Mouse (Mus musculus): ENCODE results near the gene Fars2. TPM values are rescaled to one million over a fixed set of nuclear protein-coding genes. Genes with fewer than 3 reads are reported as not detected.
"Not testable (repeated sequence)": the region's sequence is repeated elsewhere in the genome, so short reads cannot be mapped to it uniquely, and the experiment has no call there.

Fars2 gene
- polyA plus RNA-seq, 1 experiment from 2014 or later, result 30.6 TPM

DNA sequence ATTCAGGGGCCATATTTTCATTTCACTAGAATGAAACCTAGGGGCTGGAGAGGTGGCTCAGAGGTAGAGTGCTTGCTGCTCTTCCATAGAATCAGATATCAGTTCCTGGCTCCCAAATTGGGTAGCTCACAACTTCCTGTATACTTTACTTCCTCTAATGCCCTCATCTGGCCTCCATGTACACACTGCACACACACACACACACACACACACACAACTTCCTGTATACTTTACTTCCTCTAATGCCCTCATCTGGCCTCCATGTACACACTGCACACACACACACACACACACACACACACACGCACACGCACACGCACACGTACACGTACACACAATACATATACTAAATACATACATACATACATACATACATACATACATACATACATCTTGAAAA, 248.5 kb downstream of the Fars2 start:
- H3K36me3 ChIP-seq; H3K4me2 ChIP-seq (replicated peaks); H3K9me3 ChIP-seq; H3K27ac ChIP-seq; H3K27me3 ChIP-seq (replicated peaks); H3K9ac ChIP-seq; ATAC-seq (ENCODE audit: low FRiP score, low read depth); H3K4me1 ChIP-seq; H3K4me3 ChIP-seq: not testable (repeated sequence)
- 96% methylated on average over 5 of the region's 5 CpGs for WGBS

DNA sequence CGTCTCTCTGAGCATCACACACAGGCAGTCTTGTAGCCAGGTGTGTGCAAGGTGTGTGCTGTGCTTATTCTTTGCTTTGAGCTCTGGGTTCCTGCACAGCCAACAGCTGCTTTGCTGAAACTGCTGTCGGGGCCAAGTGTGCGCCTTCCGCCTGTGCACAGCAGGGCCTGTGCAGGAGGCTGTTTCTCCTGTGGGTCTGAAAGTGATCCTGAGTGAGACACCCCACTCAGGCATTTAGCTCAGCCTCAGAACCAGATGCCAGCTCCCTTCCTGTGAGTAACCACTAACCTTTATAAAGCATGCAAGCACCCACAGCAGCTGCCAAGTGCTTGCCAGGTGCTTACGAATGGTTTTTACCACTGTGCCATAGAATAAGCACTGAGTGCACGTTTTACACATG, 249.1 kb downstream of the Fars2 start:
- no peaks in the 10 kb centered on the region for H3K36me3 ChIP-seq
- no peak overlapping the region for H3K27ac ChIP-seq
- no peak overlapping the region for H3K4me2 ChIP-seq (replicated peaks)
- no peaks in the 10 kb centered on the region for H3K9me3 ChIP-seq
- no peaks in the 10 kb centered on the region for H3K4me1 ChIP-seq
- WGBS, result 90% methylated on average over 6 of the region's 6 CpGs
- no peak overlapping the region for H3K9ac ChIP-seq
- H3K27me3 ChIP-seq (replicated peaks), result no peaks in the 10 kb centered on the region
- no peak overlapping the region for H3K4me3 ChIP-seq
- no peak for ATAC-seq (ENCODE audit: low FRiP score, low read depth)

DNA sequence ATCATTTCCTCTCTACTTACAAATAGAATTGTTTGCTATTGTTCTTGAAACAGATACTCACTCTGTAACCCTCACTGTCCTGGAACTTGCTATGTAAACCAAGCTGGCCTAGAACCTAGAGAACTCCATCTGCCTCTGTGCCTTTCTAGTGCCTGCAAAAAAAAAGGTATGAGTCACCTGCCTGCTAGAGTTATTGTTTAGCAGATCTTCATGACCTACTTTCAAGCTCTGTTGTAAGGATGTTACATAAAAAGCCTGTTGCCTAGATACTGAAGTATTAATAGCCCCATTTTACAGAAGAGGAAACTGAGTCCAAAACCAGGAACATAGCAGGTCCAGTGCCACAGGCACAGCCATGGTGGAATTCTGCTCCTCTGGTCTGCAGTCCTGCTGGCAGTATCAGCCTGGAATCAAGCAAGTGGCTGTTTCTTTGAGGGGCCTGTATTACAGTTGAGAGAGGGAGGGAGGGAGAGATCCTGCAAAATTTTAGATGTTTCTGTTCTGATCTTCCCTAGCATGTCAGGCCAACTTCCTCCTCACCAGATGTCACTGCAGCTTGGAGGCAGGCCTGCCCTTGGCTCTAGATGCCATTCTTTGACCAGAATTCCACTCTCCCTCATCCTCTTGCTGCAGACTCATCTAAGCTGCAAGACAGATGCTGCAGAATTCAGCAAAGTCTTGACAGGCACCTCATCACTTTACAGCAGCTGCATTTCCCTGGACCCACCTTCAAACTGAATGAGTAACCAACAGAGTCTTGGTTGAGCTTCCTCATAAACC, 250.7 kb downstream of the Fars2 start:
- H3K36me3 ChIP-seq, result no peaks in the 10 kb centered on the region

DNA sequence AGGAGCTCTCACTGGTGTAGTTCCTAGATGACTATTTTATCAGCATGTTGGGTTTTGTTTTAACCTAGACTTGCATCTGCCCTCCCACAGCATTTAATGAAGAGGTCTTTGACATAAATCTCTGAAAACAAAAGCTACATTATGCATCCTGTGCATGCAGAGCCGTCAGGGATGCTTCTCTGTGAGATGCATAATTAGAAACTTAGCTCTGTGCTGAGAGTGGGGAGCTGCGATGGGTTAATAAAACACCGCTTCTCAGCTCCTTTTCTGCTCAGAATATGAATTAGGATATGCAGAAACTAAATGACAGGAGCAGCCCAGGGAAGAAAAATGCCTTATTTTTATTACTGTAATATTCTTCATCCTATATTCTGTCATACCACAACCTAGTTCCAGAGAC, 251.6 kb downstream of the Fars2 start:
- H3K4me3 ChIP-seq, result no peak overlapping the region
- no peak for ATAC-seq (ENCODE audit: low FRiP score, low read depth)
- no peaks in the 10 kb centered on the region for H3K4me1 ChIP-seq
- no peaks in the 10 kb centered on the region for H3K9me3 ChIP-seq
- no peak overlapping the region for H3K27ac ChIP-seq
- no peak overlapping the region for H3K4me2 ChIP-seq (replicated peaks)
- WGBS, result 27% methylated on average over 3 of the region's 3 CpGs
- H3K9ac ChIP-seq, result no peak overlapping the region
- H3K27me3 ChIP-seq (replicated peaks), result no peaks in the 10 kb centered on the region
- H3K36me3 ChIP-seq, result no peaks in the 10 kb centered on the region

More for the DNA sequence above, 250.7 kb downstream of the Fars2 start:
- no peak overlapping the region for H3K27ac ChIP-seq
- H3K4me1 ChIP-seq, result no peaks in the 10 kb centered on the region
- no peak overlapping the region for H3K4me2 ChIP-seq (replicated peaks)
- H3K9ac ChIP-seq, result no peak overlapping the region
- H3K9me3 ChIP-seq, result no peaks in the 10 kb centered on the region
- ATAC-seq (ENCODE audit: low FRiP score, low read depth), result no peak
- H3K27me3 ChIP-seq (replicated peaks), result no peaks in the 10 kb centered on the region
- H3K4me3 ChIP-seq, result no peak overlapping the region

DNA sequence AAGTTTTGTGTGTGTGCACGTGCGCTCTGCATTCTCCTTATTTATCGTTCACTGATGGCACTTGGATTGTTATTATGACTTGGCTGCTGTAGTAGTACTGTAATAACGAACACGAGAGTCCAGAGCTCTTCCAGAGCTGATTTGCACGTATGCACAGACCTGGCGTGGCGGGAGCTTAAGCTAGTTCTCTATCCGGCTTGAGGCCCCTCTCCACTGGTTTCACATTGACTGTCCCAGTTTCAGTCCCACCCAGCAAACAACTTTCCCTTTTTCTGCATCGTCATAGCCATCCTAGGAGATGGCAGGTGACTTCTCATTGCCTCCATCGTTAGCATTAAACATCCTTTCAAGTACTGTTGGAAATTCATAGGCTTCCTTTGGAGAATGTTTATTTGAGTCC, 252.2 kb downstream of the Fars2 start:
- H3K4me1 ChIP-seq, result no peaks in the 10 kb centered on the region
- no peaks in the 10 kb centered on the region for H3K36me3 ChIP-seq
- no peak overlapping the region for H3K27ac ChIP-seq
- H3K9ac ChIP-seq, result no peak overlapping the region
- no peaks in the 10 kb centered on the region for H3K9me3 ChIP-seq
- ATAC-seq (ENCODE audit: low FRiP score, low read depth), result no peak
- WGBS, result 82% methylated on average over 11 of the region's 11 CpGs
- no peak overlapping the region for H3K4me3 ChIP-seq
- no peak overlapping the region for H3K4me2 ChIP-seq (replicated peaks)
- H3K27me3 ChIP-seq (replicated peaks), result no peaks in the 10 kb centered on the region

DNA sequence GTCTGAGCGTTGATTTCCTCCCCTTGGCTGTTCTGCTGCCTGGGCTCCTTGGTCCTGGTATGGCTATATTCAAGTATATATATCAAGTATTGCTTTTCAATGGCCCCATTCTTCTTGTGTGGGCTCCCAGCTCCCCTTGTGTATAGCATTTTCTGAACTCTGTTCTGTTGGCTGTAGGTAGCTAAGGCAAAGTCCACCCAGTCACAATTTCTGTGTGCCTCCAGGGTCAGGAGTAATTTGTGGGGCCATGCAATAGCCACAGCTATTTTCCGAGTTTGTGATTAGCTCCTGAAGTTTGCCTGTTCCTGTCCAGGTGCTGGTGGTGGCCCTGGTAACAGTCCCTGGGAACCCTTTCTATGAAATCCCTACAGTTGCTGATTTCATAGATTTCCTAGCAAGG, 266.0 kb downstream of the Fars2 start:
- H3K9ac ChIP-seq, result no peak overlapping the region
- ATAC-seq (ENCODE audit: low FRiP score, low read depth), result no peak
- no peaks in the 10 kb centered on the region for H3K36me3 ChIP-seq
- H3K4me2 ChIP-seq (replicated peaks), result no peak overlapping the region
- H3K9me3 ChIP-seq, result no peaks in the 10 kb centered on the region
- 93% methylated on average over 2 of the region's 2 CpGs for WGBS
- H3K27me3 ChIP-seq (replicated peaks), result no peaks in the 10 kb centered on the region
- H3K4me3 ChIP-seq, result no peak overlapping the region
- H3K4me1 ChIP-seq, result no peaks in the 10 kb centered on the region
- H3K27ac ChIP-seq, result no peak overlapping the region

DNA sequence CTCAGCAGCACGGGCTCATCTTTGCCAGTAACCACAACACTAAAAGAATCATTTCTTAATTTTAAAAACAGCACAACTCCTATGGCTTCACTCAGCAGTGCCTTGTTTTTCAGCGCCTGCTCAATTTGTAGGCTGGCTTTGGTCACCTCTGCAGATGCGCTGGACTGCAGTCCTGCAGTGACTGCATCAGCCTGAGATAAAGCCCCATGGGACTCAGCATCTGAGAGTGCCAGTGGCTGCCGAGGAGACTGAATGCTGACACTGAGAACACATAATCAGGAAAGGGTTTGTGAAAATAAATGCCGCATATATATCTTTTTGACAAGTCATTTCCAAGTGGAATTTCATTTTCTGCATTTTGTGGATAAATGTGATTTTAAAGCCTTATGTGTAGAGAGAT, 268.9 kb downstream of the Fars2 start:
- H3K9me3 ChIP-seq, result no peaks in the 10 kb centered on the region
- no peak for ATAC-seq (ENCODE audit: low FRiP score, low read depth)
- WGBS, result 80% methylated on average over 5 of the region's 5 CpGs
- no peak overlapping the region for H3K4me2 ChIP-seq (replicated peaks)
- no peaks in the 10 kb centered on the region for H3K27me3 ChIP-seq (replicated peaks)
- no peak overlapping the region for H3K4me3 ChIP-seq
- H3K36me3 ChIP-seq, result no peaks in the 10 kb centered on the region
- H3K27ac ChIP-seq, result no peak overlapping the region
- H3K4me1 ChIP-seq, result no peaks in the 10 kb centered on the region
- no peak overlapping the region for H3K9ac ChIP-seq

DNA sequence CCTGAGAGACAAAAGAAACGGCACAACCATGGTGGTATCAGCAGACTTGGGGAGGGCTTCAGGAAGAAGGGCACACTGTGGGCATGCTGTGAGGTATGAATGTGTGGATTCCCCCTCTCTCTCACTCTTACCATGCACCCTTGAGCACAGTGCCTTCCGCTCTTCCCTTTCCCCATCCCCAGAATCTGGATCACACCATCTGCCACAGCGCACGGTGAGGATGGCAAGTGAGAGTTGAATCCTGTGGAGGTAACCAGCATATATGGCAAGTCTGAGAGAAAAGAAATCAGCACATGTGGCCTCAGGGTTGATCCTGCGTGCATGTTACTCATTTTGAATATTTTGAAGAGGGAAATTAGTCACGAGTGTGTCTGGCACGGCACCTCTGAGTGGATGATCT, 274.7 kb downstream of the Fars2 start:
- Histone ChIP-seq H3K36me3 (no peaks in the 10 kb centered on the region), H3K9ac (no peak overlapping the region), H3K27me3 (replicated peaks) (no peaks in the 10 kb centered on the region), H3K27ac (no peak overlapping the region), H3K4me3 (no peak overlapping the region), H3K4me1 (no peaks in the 10 kb centered on the region), H3K9me3 (no peaks in the 10 kb centered on the region), H3K4me2 (replicated peaks) (no peak overlapping the region)
- 92% methylated on average over 7 of the region's 7 CpGs for WGBS
- ATAC-seq (ENCODE audit: low FRiP score, low read depth), result no peak

DNA sequence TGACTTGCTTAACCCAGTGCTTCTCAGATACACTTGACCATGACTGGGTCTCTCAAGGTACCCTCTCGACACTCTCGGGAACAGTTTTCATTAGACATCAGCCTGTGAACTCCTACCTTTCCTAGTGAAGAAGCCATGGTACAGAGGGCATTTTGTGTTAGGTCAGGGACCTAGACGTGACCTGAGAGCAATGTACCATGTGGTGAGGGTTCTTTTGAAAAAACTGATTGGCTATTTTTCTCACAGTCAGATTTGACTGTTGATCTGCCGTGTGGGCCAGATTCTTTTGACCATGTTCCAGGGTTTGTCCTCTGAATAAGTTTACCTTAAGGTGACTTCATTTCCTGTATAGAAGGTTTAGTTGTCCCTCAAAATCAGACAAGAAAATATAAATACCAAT, 275.5 kb downstream of the Fars2 start:
- WGBS, result 83% methylated on average over 4 of the region's 4 CpGs
- Histone ChIP-seq H3K4me1 (no peaks in the 10 kb centered on the region), H3K4me3 (no peak overlapping the region), H3K9ac (no peak overlapping the region), H3K27ac (no peak overlapping the region), H3K9me3 (no peaks in the 10 kb centered on the region), H3K4me2 (replicated peaks) (no peak overlapping the region), H3K36me3 (no peaks in the 10 kb centered on the region), H3K27me3 (replicated peaks) (no peaks in the 10 kb centered on the region)
- no peak for ATAC-seq (ENCODE audit: low FRiP score, low read depth)

DNA sequence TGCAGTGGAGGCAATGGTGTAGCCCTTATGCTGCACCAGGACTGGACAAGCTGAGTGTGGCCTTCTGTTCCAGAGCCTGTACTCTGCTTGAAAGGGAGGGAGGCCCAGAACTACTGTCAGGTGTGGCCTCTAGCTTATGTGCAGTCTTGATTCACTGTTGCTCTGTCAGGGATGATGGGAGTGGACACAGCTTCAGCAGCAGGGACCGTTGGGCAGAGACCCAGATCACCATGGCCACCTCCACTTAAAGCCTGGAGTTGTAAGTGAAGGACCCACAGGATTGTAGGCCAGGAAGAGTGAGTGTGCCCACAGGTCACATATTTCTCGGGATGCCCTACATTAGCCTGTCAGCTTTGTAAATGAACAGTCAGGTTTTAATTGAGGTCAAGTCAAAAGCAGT, 283.8 kb downstream of the Fars2 start:
- Histone ChIP-seq H3K4me3 (no peak overlapping the region), H3K4me2 (replicated peaks) (no peak overlapping the region), H3K36me3 (no peaks in the 10 kb centered on the region), H3K9me3 (no peaks in the 10 kb centered on the region), H3K27ac (no peak overlapping the region), H3K27me3 (replicated peaks) (no peaks in the 10 kb centered on the region), H3K4me1 (no peaks in the 10 kb centered on the region), H3K9ac (no peak overlapping the region)
- ATAC-seq (ENCODE audit: low FRiP score, low read depth), result no peak
- WGBS, result 85% methylated on average over 2 of the region's 2 CpGs

DNA sequence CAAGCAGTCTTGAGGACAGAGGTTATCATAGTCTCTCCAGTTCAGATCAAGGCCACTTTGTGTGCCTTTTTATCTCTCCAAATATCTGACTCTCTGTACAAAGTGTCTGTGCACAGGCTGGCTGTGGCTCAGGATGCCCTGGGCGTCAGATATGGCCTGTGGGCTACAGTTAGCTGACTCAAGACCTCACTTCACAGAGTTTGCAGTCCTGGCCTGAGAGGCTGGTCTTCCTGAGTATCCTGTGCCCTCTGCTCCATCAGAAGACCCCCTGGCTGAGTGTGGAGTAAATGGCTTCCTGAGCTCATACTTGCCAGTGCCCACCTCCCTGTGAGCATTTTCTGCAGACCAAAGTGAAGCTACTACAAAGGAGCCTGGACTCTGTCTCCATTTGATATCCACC, 296.1 kb downstream of the Fars2 start:
- 97% methylated on average over 1 of the region's 1 CpGs for WGBS
- H3K9me3 ChIP-seq, result no peaks in the 10 kb centered on the region
- H3K4me1 ChIP-seq, result no peaks in the 10 kb centered on the region
- no peak overlapping the region for H3K27ac ChIP-seq
- H3K4me2 ChIP-seq (replicated peaks), result no peak overlapping the region
- H3K4me3 ChIP-seq, result no peak overlapping the region
- ATAC-seq (ENCODE audit: low FRiP score, low read depth), result no peak
- no peaks in the 10 kb centered on the region for H3K36me3 ChIP-seq
- no peak overlapping the region for H3K9ac ChIP-seq
- H3K27me3 ChIP-seq (replicated peaks), result no peaks in the 10 kb centered on the region

DNA sequence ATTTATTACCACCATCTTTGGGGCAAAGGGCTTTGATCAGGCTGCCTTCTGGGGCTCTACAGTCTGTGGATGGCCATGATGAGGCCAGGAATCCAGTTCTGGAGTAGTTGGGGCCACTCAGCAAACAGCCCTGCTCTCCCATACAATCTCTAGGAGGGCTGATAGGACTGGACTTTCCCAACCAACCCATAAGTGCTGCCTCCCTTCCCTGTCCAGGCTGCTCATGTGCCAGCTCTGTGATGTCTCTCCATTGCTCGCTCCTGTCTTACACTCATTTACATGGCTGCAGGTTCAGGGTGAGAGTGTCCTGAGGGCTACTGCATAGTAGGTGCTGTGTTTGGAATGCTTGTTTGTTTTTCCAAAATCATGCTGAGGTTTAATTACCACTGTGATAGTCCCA, 298.0 kb downstream of the Fars2 start:
- Histone ChIP-seq H3K9ac (no peak overlapping the region), H3K27ac (no peak overlapping the region), H3K36me3 (no peaks in the 10 kb centered on the region), H3K4me2 (replicated peaks) (no peak overlapping the region), H3K9me3 (no peaks in the 10 kb centered on the region), H3K4me3 (no peak overlapping the region), H3K27me3 (replicated peaks) (no peaks in the 10 kb centered on the region), H3K4me1 (no peaks in the 10 kb centered on the region)
- 96% methylated on average over 1 of the region's 1 CpGs for WGBS
- ATAC-seq (ENCODE audit: low FRiP score, low read depth), result no peak

DNA sequence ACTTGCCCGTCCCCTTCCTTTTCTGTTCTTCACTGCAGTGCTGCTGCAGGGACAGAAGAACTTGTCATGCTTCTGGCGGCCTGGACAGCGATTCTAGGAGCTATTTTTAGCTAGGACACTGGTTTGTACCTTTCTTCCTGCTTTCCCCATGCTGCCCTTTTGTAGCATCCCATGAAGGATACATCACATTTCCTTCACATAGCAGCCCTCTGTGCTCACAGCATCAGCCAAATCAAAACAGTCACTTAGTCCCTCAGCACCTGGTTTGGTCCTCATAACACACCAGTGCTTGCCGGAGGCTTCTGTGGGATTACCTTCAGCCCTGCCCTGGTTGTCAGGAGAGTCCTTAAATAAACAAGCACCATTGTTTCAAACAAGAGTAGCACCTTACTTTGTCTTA, 299.3 kb downstream of the Fars2 start:
- H3K9me3 ChIP-seq, result no peaks in the 10 kb centered on the region
- no peaks in the 10 kb centered on the region for H3K36me3 ChIP-seq
- H3K4me1 ChIP-seq, result no peaks in the 10 kb centered on the region
- 70% methylated on average over 4 of the region's 4 CpGs for WGBS
- no peak overlapping the region for H3K4me3 ChIP-seq
- H3K27me3 ChIP-seq (replicated peaks), result no peaks in the 10 kb centered on the region
- ATAC-seq (ENCODE audit: low FRiP score, low read depth), result no peak
- no peak overlapping the region for H3K27ac ChIP-seq
- H3K9ac ChIP-seq, result no peak overlapping the region
- no peak overlapping the region for H3K4me2 ChIP-seq (replicated peaks)

Data from neural tube, embryonic 12.5 days (tissue).